Mouse (Mus musculus): ENCODE measurements around the gene Slc44a3.

- no peak for TF ChIP-seq USF1 (IDR thresholded peaks at IDR 0.05; ENCODE audit: low read depth)
- no peak for TF ChIP-seq POLR2A (IDR thresholded peaks at IDR 0.05; ENCODE audit: insufficient read length, low read depth)
These were observed 1.5 kb downstream of the Slc44a3 start for GRCm38 (mm10) chr3:121530546-121531258.

Data from myocyte (in vitro differentiated cells).